Mouse (Mus musculus): Measurements from ENCODE around the gene Simc1. TPM values are rescaled to one million over a fixed set of nuclear protein-coding genes. Genes with fewer than 3 reads are reported as not detected.

Simc1 gene
- polyA plus RNA-seq, 1 experiment from 2014 or later: 2.2 TPM

- Histone ChIP-seq H3K36me3 (ENCODE audit: control insufficient read depth, insufficient read depth) (no peaks in the 10 kb centered on the region), H3K4me1 (replicated peaks; ENCODE audit: control insufficient read depth, insufficient read depth, low read length) (0 out of 2 replicates have a peak, but pooled peaks cover 3% of the 10 kb centered on the region), H3K27me3 (replicated peaks; ENCODE audit: control insufficient read depth, insufficient read depth, low read length) (no peaks in the 10 kb centered on the region), H3K9me3 (ENCODE audit: control insufficient read depth) (no peaks in the 10 kb centered on the region), H3K4me3 (ENCODE audit: low read depth, low read length) (no peak overlapping the region), H3K27ac (ENCODE audit: low read depth, low read length) (no peak overlapping the region), H3K9ac (ENCODE audit: low read depth, low read length) (no peak overlapping the region), H3K4me2 (replicated peaks; ENCODE audit: low read depth) (no peak overlapping the region)
- TF ChIP-seq CTCF (IDR thresholded peaks at IDR 0.05; ENCODE audit: low read depth): no peak
- 63% methylated on average over 2 of the region's 2 CpGs for WGBS
- ATAC-seq: no peak
Observed at GRCm38 (mm10) chr13:54501352-54501751, 2.2 kb upstream of the Simc1 start.

DNA sequence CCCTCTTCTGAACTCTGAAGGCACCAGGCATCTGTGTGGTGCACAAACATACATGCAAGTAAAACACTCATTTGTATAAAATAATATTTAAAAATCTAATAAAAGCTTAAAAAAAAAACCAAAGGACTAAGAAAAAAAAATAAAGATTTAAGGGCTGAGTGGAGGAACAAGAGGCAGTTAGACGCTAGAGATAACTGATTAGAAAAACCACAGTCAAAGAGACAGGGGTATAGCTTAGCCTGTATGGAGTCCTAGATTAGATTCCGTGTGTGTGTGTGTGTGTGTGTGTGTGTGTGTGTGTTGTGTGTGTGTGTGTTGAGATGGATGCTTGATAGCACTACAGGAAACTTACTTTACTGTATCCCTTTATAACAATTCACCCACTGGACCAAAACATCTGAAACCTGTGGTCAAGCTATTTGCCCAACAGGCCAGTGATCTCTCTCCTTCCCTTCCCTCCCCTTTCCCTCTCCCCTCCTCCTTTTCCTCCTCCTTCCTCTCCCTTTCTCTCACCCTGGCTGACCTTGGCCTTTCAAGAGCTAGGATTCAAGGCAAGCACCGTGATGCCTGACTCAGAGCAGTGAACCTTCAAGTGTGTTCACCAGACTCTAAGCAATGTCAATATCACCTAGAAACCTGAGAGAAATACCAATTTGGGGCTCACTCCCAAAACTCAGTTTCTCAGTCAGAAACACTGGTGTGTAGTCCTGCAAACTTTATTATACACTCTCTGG lies 1.5 kb upstream of the Simc1 start:
- Histone ChIP-seq H3K4me3 (ENCODE audit: low read depth, low read length) (no peak overlapping the region), H3K9ac (ENCODE audit: low read depth, low read length) (no peak overlapping the region), H3K36me3 (ENCODE audit: control insufficient read depth, insufficient read depth) (no peaks in the 10 kb centered on the region), H3K4me1 (replicated peaks; ENCODE audit: control insufficient read depth, insufficient read depth, low read length) (0 out of 2 replicates have a peak, but pooled peaks cover 3% of the 10 kb centered on the region), H3K9me3 (ENCODE audit: control insufficient read depth) (no peaks in the 10 kb centered on the region), H3K4me2 (replicated peaks; ENCODE audit: low read depth) (no peak overlapping the region), H3K27me3 (replicated peaks; ENCODE audit: control insufficient read depth, insufficient read depth, low read length) (no peaks in the 10 kb centered on the region), H3K27ac (ENCODE audit: low read depth, low read length) (no peak overlapping the region)
- ATAC-seq: no peak
- TF ChIP-seq CTCF (IDR thresholded peaks at IDR 0.05; ENCODE audit: low read depth): no peak
- 39% methylated on average over 3 of the region's 3 CpGs for WGBS

DNA sequence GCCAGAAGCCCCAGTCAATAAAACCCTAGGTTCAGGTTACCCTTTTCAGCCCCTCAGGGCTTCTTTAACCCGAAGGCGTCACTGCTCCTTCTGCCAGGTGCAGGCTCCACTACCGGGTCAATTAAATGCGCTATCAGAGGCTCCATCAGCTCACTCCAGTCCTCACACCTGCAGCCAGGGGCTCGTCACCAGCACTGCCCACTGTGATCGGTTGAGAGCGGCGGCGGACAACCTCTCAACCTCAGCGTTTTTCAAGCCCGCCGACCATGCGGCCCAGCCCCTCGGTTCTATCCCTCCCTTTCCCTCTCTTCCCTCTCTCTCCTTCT lies 338 bp upstream of the Simc1 start:
- Histone ChIP-seq H3K27me3 (replicated peaks; ENCODE audit: control insufficient read depth, insufficient read depth, low read length) (no peaks in the 10 kb centered on the region), H3K9me3 (ENCODE audit: control insufficient read depth) (no peaks in the 10 kb centered on the region), H3K27ac (ENCODE audit: low read depth, low read length) (no peak overlapping the region; the same call in 1 of the 2 replicates), H3K9ac (ENCODE audit: low read depth, low read length) (no peak overlapping the region), H3K4me1 (replicated peaks; ENCODE audit: control insufficient read depth, insufficient read depth, low read length) (0 out of 2 replicates have a peak, but pooled peaks cover 3% of the 10 kb centered on the region), H3K4me2 (replicated peaks; ENCODE audit: low read depth) (peak overlapping the region; percentile 97), H3K4me3 (ENCODE audit: low read depth, low read length) (peak overlapping the region; percentile 70), H3K36me3 (ENCODE audit: control insufficient read depth, insufficient read depth) (no peaks in the 10 kb centered on the region)
- 1% methylated on average over 14 of the region's 14 CpGs for WGBS
- 0 out of 2 replicates have a peak, but pooled peaks have one; percentile 14 for TF ChIP-seq CTCF (IDR thresholded peaks at IDR 0.05; ENCODE audit: low read depth)
- peak; percentile 50 for ATAC-seq

- H3K4me2 ChIP-seq (replicated peaks; ENCODE audit: low read depth): peak overlapping the region; percentile 97
- no peak overlapping the region for H3K27ac ChIP-seq (ENCODE audit: low read depth, low read length)
- ATAC-seq: no peak
- TF ChIP-seq CTCF (IDR thresholded peaks at IDR 0.05; ENCODE audit: low read depth): no peak
- H3K9me3 ChIP-seq (ENCODE audit: control insufficient read depth): no peaks in the 10 kb centered on the region
- H3K9ac ChIP-seq (ENCODE audit: low read depth, low read length): no peak overlapping the region
- WGBS: 38% methylated on average over 7 of the region's 7 CpGs
- H3K27me3 ChIP-seq (replicated peaks; ENCODE audit: control insufficient read depth, insufficient read depth, low read length): no peaks in the 10 kb centered on the region
- H3K4me3 ChIP-seq (ENCODE audit: low read depth, low read length): peak overlapping the region; percentile 70
- H3K36me3 ChIP-seq (ENCODE audit: control insufficient read depth, insufficient read depth): no peaks in the 10 kb centered on the region
- 0 out of 2 replicates have a peak, but pooled peaks cover 3% of the 10 kb centered on the region for H3K4me1 ChIP-seq (replicated peaks; ENCODE audit: control insufficient read depth, insufficient read depth, low read length)
Observed at GRCm38 (mm10) chr13:54504611-54505260, 1.2 kb downstream of the Simc1 start.

DNA sequence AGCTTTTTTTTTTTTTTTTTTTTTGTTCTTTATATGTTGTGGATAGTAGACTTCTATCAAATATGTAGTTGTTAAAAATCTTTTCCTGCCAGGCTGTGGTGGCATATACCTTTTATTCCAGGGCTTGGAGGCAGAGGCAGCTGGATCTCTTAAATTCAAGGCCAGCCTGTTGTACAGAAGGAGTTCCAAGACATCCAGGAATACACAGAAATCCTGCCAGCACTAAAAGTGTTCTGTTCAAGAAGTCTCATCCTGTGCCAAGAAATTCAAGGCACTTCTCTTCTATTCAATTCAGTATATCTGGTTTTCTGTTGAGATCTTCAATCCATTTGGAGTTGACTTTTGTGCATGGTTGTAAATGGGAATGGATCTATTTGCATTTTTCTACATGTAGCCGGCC lies 2.3 kb downstream of the Simc1 start:
- H3K9ac ChIP-seq (ENCODE audit: low read depth, low read length): no peak overlapping the region
- no peak for TF ChIP-seq CTCF (IDR thresholded peaks at IDR 0.05; ENCODE audit: low read depth)
- H3K36me3 ChIP-seq (ENCODE audit: control insufficient read depth, insufficient read depth): no peaks in the 10 kb centered on the region
- no peak overlapping the region for H3K4me2 ChIP-seq (replicated peaks; ENCODE audit: low read depth)
- H3K4me3 ChIP-seq (ENCODE audit: low read depth, low read length): no peak overlapping the region
- no peak overlapping the region for H3K27ac ChIP-seq (ENCODE audit: low read depth, low read length)
- no peaks in the 10 kb centered on the region for H3K27me3 ChIP-seq (replicated peaks; ENCODE audit: control insufficient read depth, insufficient read depth, low read length)
- no peaks in the 10 kb centered on the region for H3K9me3 ChIP-seq (ENCODE audit: control insufficient read depth)
- no peak for ATAC-seq
- 0 out of 2 replicates have a peak, but pooled peaks cover 3% of the 10 kb centered on the region for H3K4me1 ChIP-seq (replicated peaks; ENCODE audit: control insufficient read depth, insufficient read depth, low read length)
- WGBS: 100% methylated on average over 1 of the region's 1 CpGs

DNA sequence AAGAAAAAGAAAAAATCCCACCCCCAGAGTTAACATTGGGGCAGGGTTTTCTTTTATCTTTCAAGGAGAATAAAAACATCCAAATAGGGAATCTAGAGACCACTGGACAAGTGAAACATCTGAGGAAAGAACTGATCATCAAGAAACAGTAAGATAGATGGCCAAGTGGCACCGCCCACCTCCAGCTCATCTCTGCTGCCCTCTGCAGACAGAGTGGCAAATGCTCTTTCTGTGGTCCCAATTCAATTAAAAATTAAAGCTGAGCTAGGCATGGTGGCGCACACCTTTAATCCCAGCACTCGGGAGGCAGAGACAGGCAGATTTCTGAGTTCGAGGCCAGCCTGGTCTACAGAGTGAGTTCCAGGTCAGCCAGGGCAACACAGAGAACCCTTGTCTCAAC lies 16.6 kb downstream of the Simc1 start:
- ATAC-seq: no peak
- H3K27me3 ChIP-seq (replicated peaks; ENCODE audit: control insufficient read depth, insufficient read depth, low read length): no peaks in the 10 kb centered on the region
- peak; percentile 64 for TF ChIP-seq CTCF (IDR thresholded peaks at IDR 0.05; ENCODE audit: low read depth)
- H3K9ac ChIP-seq (ENCODE audit: low read depth, low read length): no peak overlapping the region
- WGBS: 92% methylated on average over 4 of the region's 4 CpGs
- no peak overlapping the region for H3K27ac ChIP-seq (ENCODE audit: low read depth, low read length)
- H3K4me3 ChIP-seq (ENCODE audit: low read depth, low read length): no peak overlapping the region
- H3K9me3 ChIP-seq (ENCODE audit: control insufficient read depth): no peaks in the 10 kb centered on the region
- no peaks in the 10 kb centered on the region for H3K4me1 ChIP-seq (replicated peaks; ENCODE audit: control insufficient read depth, insufficient read depth, low read length)
- H3K36me3 ChIP-seq (ENCODE audit: control insufficient read depth, insufficient read depth): peaks cover 5% of the 10 kb centered on the region; the same call in 1 of the 2 replicates
- no peak overlapping the region for H3K4me2 ChIP-seq (replicated peaks; ENCODE audit: low read depth)
